Comparison of ENCODE assay signal across 8 mouse cellular contexts in genomic region chr2:144009551-144010281, GRCm38 (mm10). TPM values are rescaled to one million over a fixed set of nuclear protein-coding genes. Genes with fewer than 3 reads are reported as not detected.
DNase-seq lines count a peak whose midpoint lies in the region; ATAC-seq and TF ChIP-seq lines count a peak whose summit lies in the region.

No protein-coding gene starts in this region.

- no peaks in the 10 kb centered on the region for H3K36me3 ChIP-seq in embryonic facial prominence, embryonic 12.5 days
- no peaks in the 10 kb centered on the region for H3K36me3 ChIP-seq in heart, embryonic 16.5 days (ENCODE audit: control insufficient read depth, insufficient read depth)
- H3K36me3 ChIP-seq in small intestine, adult 2 months (ENCODE audit: control insufficient read depth, insufficient read depth, low read length), result peaks cover 5% of the 10 kb centered on the region

- 3% methylated on average over 29 of the region's 30 CpGs for WGBS in embryonic facial prominence, embryonic 12.5 days
- WGBS in heart, embryonic 16.5 days, result 2% methylated on average over 30 of the region's 30 CpGs
- under 1% methylated on average over 30 of the region's 30 CpGs for whole genome bisulfite sequencing in small intestine, adult 2 months

- no peak for TF ChIP-seq POLR2A in small intestine, adult 2 months (IDR thresholded peaks at IDR 0.05; ENCODE audit: low read depth, low read length)

- H3K27me3 ChIP-seq in embryonic facial prominence, embryonic 12.5 days, result no peaks in the 10 kb centered on the region
- no peaks in the 10 kb centered on the region for H3K27me3 ChIP-seq in heart, embryonic 16.5 days (ENCODE audit: control insufficient read depth, insufficient read depth, low read length)
- no peaks in the 10 kb centered on the region for H3K27me3 ChIP-seq in small intestine, adult 2 months (ENCODE audit: control insufficient read depth, insufficient read depth, low read length)

- no peaks in the 10 kb centered on the region for H3K9me3 ChIP-seq in embryonic facial prominence, embryonic 12.5 days
- no peaks in the 10 kb centered on the region for H3K9me3 ChIP-seq in heart, embryonic 16.5 days (replicated peaks; ENCODE audit: control insufficient read depth, low read length)

- H3K27ac ChIP-seq in embryonic facial prominence, embryonic 12.5 days, result peak overlapping the region; percentile 95
- peak overlapping the region; percentile 96 for H3K27ac ChIP-seq in heart, embryonic 16.5 days (ENCODE audit: low read length)
- H3K27ac ChIP-seq in small intestine, adult 2 months (ENCODE audit: insufficient read depth, low read depth, low read length), result peak overlapping the region; percentile 85

- peaks cover 26% of the 10 kb centered on the region for H3K4me1 ChIP-seq in embryonic facial prominence, embryonic 12.5 days
- H3K4me1 ChIP-seq in heart, embryonic 16.5 days (ENCODE audit: control insufficient read depth, insufficient read depth, low read length), result peaks cover 40% of the 10 kb centered on the region
- peaks cover 27% of the 10 kb centered on the region; the same call in 1 of the 2 replicates for H3K4me1 ChIP-seq in small intestine, adult 2 months (ENCODE audit: control insufficient read depth, insufficient read depth, insufficient read length, low read length)

- no peak for TF ChIP-seq CTCF in small intestine, adult 2 months (IDR thresholded peaks at IDR 0.05; ENCODE audit: extremely low read depth, insufficient read length, insufficient replicate concordance, low read depth, low read length)

- H3K9ac ChIP-seq in embryonic facial prominence, embryonic 12.5 days, result peak overlapping the region; percentile 95
- peak overlapping the region; percentile 96 for H3K9ac ChIP-seq in heart, embryonic 16.5 days (ENCODE audit: low read length)

- H3K4me3 ChIP-seq in embryonic facial prominence, embryonic 12.5 days, result peak overlapping the region; percentile 92
- H3K4me3 ChIP-seq in heart, embryonic 16.5 days (ENCODE audit: low read length), result peak overlapping the region; percentile 92
- peak overlapping the region; percentile 93 for H3K4me3 ChIP-seq in small intestine, adult 2 months (ENCODE audit: low read depth, low read length)

- DNase-seq in cerebellum, adult 11 months, result peak; percentile 22
- no peak for DNase-seq in cerebellum, adult 8-10 months
- peak; percentile 9 for DNase-seq in WW6 (ENCODE audit: low read depth, low spot score)
- peak; percentile 72 for DNase-seq in kidney, postnatal 10 days
- DNase-seq in lung, postnatal 25 days (ENCODE audit: low spot score), result peak; percentile 79

- ATAC-seq in embryonic facial prominence, embryonic 12.5 days (ENCODE audit: insufficient number of reproducible peaks, insufficient read depth, low FRiP score, low TSS enrichment), result 0 out of 2 replicates have a peak, but pooled peaks have one; percentile 1
- ATAC-seq in heart, embryonic 16.5 days (replicated peaks; ENCODE audit: extremely low read depth, insufficient read depth, low FRiP score), result peak; percentile 3

- H3K4me2 ChIP-seq in embryonic facial prominence, embryonic 12.5 days (replicated peaks), result peak overlapping the region; percentile 75
- peak overlapping the region; percentile 75 for H3K4me2 ChIP-seq in heart, embryonic 16.5 days (ENCODE audit: low read depth, low read length)

RNA-seq across cellular contexts. Expression of gene Rrbp1, which starts 1.3 kb away (rescaled TPM):
- polyA plus RNA-seq in embryonic facial prominence, embryonic 12.5 days (2016; fragmentation: Nextera tagmentation; extraction: Ambion mirVana), result 96.1 and 102 TPM in 2 replicates
- 52.4 and 59.7 TPM in 2 replicates for polyA plus RNA-seq in heart, embryonic 16.5 days (2015; fragmentation: Nextera tagmentation; extraction: Ambion mirVana)
- polyA plus RNA-seq in small intestine, adult 2 months (2012; rRNA removed), result 82.7 and 144 TPM in 2 replicates

RNA-seq across cellular contexts. Expression of gene Banf2, which starts 23.1 kb away (rescaled TPM):
- polyA plus RNA-seq in embryonic facial prominence, embryonic 12.5 days (2016; fragmentation: Nextera tagmentation; extraction: Ambion mirVana), result not detected in 2 replicates
- polyA plus RNA-seq in heart, embryonic 16.5 days (2015; fragmentation: Nextera tagmentation; extraction: Ambion mirVana), result not detected in 2 replicates
- not detected in 2 replicates for polyA plus RNA-seq in small intestine, adult 2 months (2012; rRNA removed)
